Mouse (Mus musculus): ENCODE data around the gene Ilf2.

The Ilf2 gene

GRCm38 (mm10) chr3:90464552-90465080 lies 11.3 kb upstream of the Ilf2 start:
- DNase-seq = peak; percentile 25 to 54

GRCm38 (mm10) chr3:90465081-90465685 lies 10.7 kb upstream of the Ilf2 start:
- DNase-seq = peak; percentile 23 to 54

- peak; percentile 60 to 82 for DNase-seq
Observed at GRCm38 (mm10) chr3:90465686-90466310, 10.1 kb upstream of the Ilf2 start, which contains the start of gene Npr1. Gene Npr1 (minus strand): TSS chr3:90465866.

GRCm38 (mm10) chr3:90466311-90466766 lies 9.6 kb upstream of the Ilf2 start:
- peak; percentile 71 to 76 for DNase-seq

- no peak for DNase-seq
Observed at GRCm38 (mm10) chr3:90467618-90468300, 8.2 kb upstream of the Ilf2 start.

- peak; percentile 67 to 75 for DNase-seq
Observed at GRCm38 (mm10) chr3:90472213-90472612, 3.7 kb upstream of the Ilf2 start.

- peak in 1 of 2 experiments; percentile 21 for DNase-seq
Observed at GRCm38 (mm10) chr3:90475151-90475830, 635 bp upstream of the Ilf2 start.

- DNase-seq = peak in 1 of 2 experiments; percentile 51
Observed at GRCm38 (mm10) chr3:90486998-90487397, 11.1 kb downstream of the Ilf2 start.

GRCm38 (mm10) chr3:90488576-90488975 lies 12.7 kb downstream of the Ilf2 start:
- DNase-seq = no peak

- peak; percentile 97 for DNase-seq
Observed at GRCm38 (mm10) chr3:90490696-90491256, 14.8 kb downstream of the Ilf2 start, which contains the start of gene Snapin. Gene Snapin (minus strand): TSS chr3:90491033.

GRCm38 (mm10) chr3:90491350-90491749 lies 15.4 kb downstream of the Ilf2 start:
- peak; percentile 50 to 68 for DNase-seq

- no peak for DNase-seq
Observed at GRCm38 (mm10) chr3:90493831-90494540, 18.1 kb downstream of the Ilf2 start.

- DNase-seq = no peak
Observed at GRCm38 (mm10) chr3:90495850-90496525, 20.1 kb downstream of the Ilf2 start.

- DNase-seq = no peak
Observed at GRCm38 (mm10) chr3:90497597-90497996, 21.7 kb downstream of the Ilf2 start.

GRCm38 (mm10) chr3:90503444-90503843 lies 27.5 kb downstream of the Ilf2 start:
- no peak for DNase-seq

GRCm38 (mm10) chr3:90505216-90505615 lies 29.3 kb downstream of the Ilf2 start:
- DNase-seq = no peak

- no peak for DNase-seq
Observed at GRCm38 (mm10) chr3:90506362-90506761, 30.4 kb downstream of the Ilf2 start.

- DNase-seq = no peak
Observed at GRCm38 (mm10) chr3:90508287-90508949, 32.5 kb downstream of the Ilf2 start.

GRCm38 (mm10) chr3:90508950-90509746 lies 33.2 kb downstream of the Ilf2 start, which contains the start of gene Chtop:
Gene Chtop (minus strand): TSS chr3:90509498.
- DNase-seq = peak; percentile 100

GRCm38 (mm10) chr3:90509747-90510123 lies 33.8 kb downstream of the Ilf2 start:
- DNase-seq = no peak
